Mouse (Mus musculus): ENCODE data around the gene Kdelr2.

- TF ChIP-seq CTCF (IDR thresholded peaks at IDR 0.05; ENCODE audit: insufficient read depth, low read depth, low read length): no peak
- TF ChIP-seq POLR2A (IDR thresholded peaks at IDR 0.05; ENCODE audit: insufficient read depth, low read depth, low read length): no peak
Observed at GRCm38 (mm10) chr5:143465156-143466085, 61.8 kb downstream of the Kdelr2 start.

All from olfactory bulb, adult 2 months (tissue).